Mouse (Mus musculus) olfactory bulb, adult 2 months (tissue): ENCODE data around the gene Olfr653.

Source experiments
- CTCF ChIP-seq: fragments of 200-500 bp; IDR thresholded peaks from 2 replicates; pipeline ENCODE4 v1.5.1; 2012; ENCODE audit warnings: low read depth, mild to moderate bottlenecking, low read length, moderate library complexity; ENCODE audit not compliant: insufficient read depth
- POLR2A ChIP-seq: fragments of 200-500 bp; IDR thresholded peaks from 2 replicates; pipeline ENCODE4 v1.6.1; 2012; ENCODE audit warnings: mild to moderate bottlenecking, low read depth, low read length, moderate library complexity; ENCODE audit not compliant: insufficient read depth

- no peak for TF ChIP-seq CTCF
- no peak for TF ChIP-seq POLR2A
These were observed 24.4 kb upstream of the Olfr653 start for GRCm38 (mm10) chr7:104552700-104553099.
